Mouse (Mus musculus): Measurements from ENCODE around the gene Adora1.

Gene Adora1

GRCm38 (mm10) chr1:134193674-134194197 is 41.5 kb downstream of the Adora1 start:
- no peak for DNase-seq (ENCODE audit: low read depth)

- no peak for DNase-seq (ENCODE audit: low read depth)
These were observed 42.1 kb downstream of the Adora1 start, which contains the start of gene Mybph for GRCm38 (mm10) chr1:134193126-134193525. Gene Mybph (plus strand): TSS chr1:134193448.

- DNase-seq (ENCODE audit: low read depth), result no peak
These were observed 43.2 kb downstream of the Adora1 start for GRCm38 (mm10) chr1:134192024-134192423.

GRCm38 (mm10) chr1:134191192-134191591 is 44.0 kb downstream of the Adora1 start:
- DNase-seq (ENCODE audit: low read depth), result no peak

GRCm38 (mm10) chr1:134188989-134189729 is 46.1 kb downstream of the Adora1 start:
- peak; percentile 65 for DNase-seq (ENCODE audit: low read depth)

- no peak for DNase-seq (ENCODE audit: low read depth)
These were observed 47.0 kb downstream of the Adora1 start for GRCm38 (mm10) chr1:134188217-134188616.

GRCm38 (mm10) chr1:134184089-134184488 is 51.1 kb downstream of the Adora1 start:
- no peak for DNase-seq (ENCODE audit: low read depth)

- no peak for DNase-seq (ENCODE audit: low read depth)
These were observed 53.2 kb downstream of the Adora1 start, which contains the start of gene Chil1 for GRCm38 (mm10) chr1:134182025-134182424. Gene Chil1 (plus strand): TSS chr1:134182176.

- DNase-seq (ENCODE audit: low read depth), result no peak
These were observed 57.3 kb downstream of the Adora1 start for GRCm38 (mm10) chr1:134177976-134178375.

- DNase-seq (ENCODE audit: low read depth), result no peak
These were observed 62.1 kb downstream of the Adora1 start for GRCm38 (mm10) chr1:134173081-134173480.

- DNase-seq (ENCODE audit: low read depth), result no peak
These were observed 66.1 kb downstream of the Adora1 start for GRCm38 (mm10) chr1:134168985-134169697.

- no peak for DNase-seq (ENCODE audit: low read depth)
These were observed 66.7 kb downstream of the Adora1 start for GRCm38 (mm10) chr1:134168567-134168966.

GRCm38 (mm10) chr1:134167416-134168305 is 67.6 kb downstream of the Adora1 start:
- DNase-seq (ENCODE audit: low read depth), result no peak

GRCm38 (mm10) chr1:134166547-134166946 is 68.7 kb downstream of the Adora1 start:
- DNase-seq (ENCODE audit: low read depth), result no peak

- no peak for DNase-seq (ENCODE audit: low read depth)
These were observed 70.8 kb downstream of the Adora1 start for GRCm38 (mm10) chr1:134164454-134164853.

GRCm38 (mm10) chr1:134163476-134163875 is 71.8 kb downstream of the Adora1 start:
- no peak for DNase-seq (ENCODE audit: low read depth)

GRCm38 (mm10) chr1:134162510-134163225 is 72.6 kb downstream of the Adora1 start:
- DNase-seq (ENCODE audit: low read depth), result no peak

- no peak for DNase-seq (ENCODE audit: low read depth)
These were observed 73.8 kb downstream of the Adora1 start for GRCm38 (mm10) chr1:134161399-134161798.

- no peak for DNase-seq (ENCODE audit: low read depth)
These were observed 74.8 kb downstream of the Adora1 start for GRCm38 (mm10) chr1:134160404-134160803.

- DNase-seq (ENCODE audit: low read depth), result peak; percentile 43
These were observed 80.6 kb downstream of the Adora1 start for GRCm38 (mm10) chr1:134154655-134155054.

GRCm38 (mm10) chr1:134154121-134154520 is 81.1 kb downstream of the Adora1 start:
- DNase-seq (ENCODE audit: low read depth), result no peak
